Mouse (Mus musculus) intestine, embryonic 14.5 days (tissue): ENCODE measurements around the gene Polm. TPM values are rescaled to one million over a fixed set of nuclear protein-coding genes. Genes with fewer than 3 reads are reported as not detected.

Experiments
- ATAC-seq: fragments of 200-750 bp; cut with Nextera tagmentation; replicated peaks from 2 replicates; pipeline ENCODE4 v1.8.0; 2017; ENCODE audit warnings: low read depth, moderate number of reproducible peaks, moderate TSS enrichment, moderate library complexity; ENCODE audit not compliant: low FRiP score, low TSS enrichment
- DNase-seq: peaks from one replicate; pipeline ENCODE4 v3.0.0-alpha.2; 2018; ENCODE audit warnings: low spot score
- H3K27ac ChIP-seq: fragments of 300-500 bp; sonication (generic); 2 replicates; pipeline ENCODE4 v1.5.1; 2014; ENCODE audit warnings: low read depth, mild to moderate bottlenecking, control low read depth
- H3K27me3 ChIP-seq: fragments of 300-500 bp; sonication (generic); replicated peaks from 2 replicates; pipeline ENCODE4 v1.6.1; 2014; ENCODE audit warnings: low read length, control low read depth; ENCODE audit not compliant: control insufficient read depth, insufficient read depth
- H3K36me3 ChIP-seq: fragments of 300-500 bp; sonication (generic); 2 replicates; pipeline ENCODE4 v1.6.1; 2014; ENCODE audit warnings: low read length, control low read depth; ENCODE audit not compliant: control insufficient read depth, insufficient read depth
- H3K4me1 ChIP-seq: fragments of 300-500 bp; sonication (generic); replicated peaks from 2 replicates; pipeline ENCODE4 v1.6.1; 2014; ENCODE audit warnings: low read length, control low read depth, mixed read lengths; ENCODE audit not compliant: control insufficient read depth, insufficient read depth
- H3K4me2 ChIP-seq: fragments of 300-500 bp; sonication (generic); 2 replicates; pipeline ENCODE4 v1.6.1; 2014; ENCODE audit warnings: low read length
- H3K4me3 ChIP-seq: fragments of 300-500 bp; sonication (generic); 2 replicates; pipeline ENCODE4 v1.5.1; 2014; ENCODE audit warnings: low read depth, low read length, control low read depth, mixed read lengths
- H3K9ac ChIP-seq: fragments of 300-500 bp; sonication (generic); 2 replicates; pipeline ENCODE4 v1.6.1; 2014; ENCODE audit warnings: mild to moderate bottlenecking, low read length
- H3K9me3 ChIP-seq: fragments of 300-500 bp; sonication (generic); 2 replicates; pipeline ENCODE4 v1.6.1; 2016; ENCODE audit warnings: low read length, control low read depth; ENCODE audit not compliant: control insufficient read depth
- WGBS: fragments of 180-500 bp; shearing (Covaris S2); extraction: QIAGEN DNeasy Blood & Tissue Kit; methylation state at CpG from one replicate; pipeline ENCODE4 v1.1.7; 2014; 5-methylcytosine and 5-hydroxymethylcytosine counted together
- polyA plus RNA-seq: library from polyadenylated mRNA; unstranded; fragments of >200 nt; fragmentation: Nextera tagmentation; extraction: Ambion mirVana; gene quantifications from 2 replicates; pipeline ENCODE4 v1.2.1, GENCODE M21; 2014

Polm gene
- polyA plus RNA-seq, 1 experiment from 2014 or later, result 10.2 TPM

GRCm38 (mm10) chr11:5860639-5861038, 22.8 kb upstream of the Polm start:
- no peak for ATAC-seq
- no peak overlapping the region for H3K9ac ChIP-seq
- WGBS, result 64% methylated on average over 6 of the region's 6 CpGs
- no peak overlapping the region for H3K4me2 ChIP-seq
- H3K36me3 ChIP-seq, result 0 out of 2 replicates have a peak, but pooled peaks cover 6% of the 10 kb centered on the region
- H3K4me1 ChIP-seq, result peaks cover 10% of the 10 kb centered on the region
- no peak for DNase-seq
- H3K9me3 ChIP-seq, result no peaks in the 10 kb centered on the region; the same call in 1 of the 2 replicates
- no peaks in the 10 kb centered on the region; the same call in 1 of the 2 replicates for H3K27me3 ChIP-seq
- H3K4me3 ChIP-seq, result no peak overlapping the region
- no peak overlapping the region for H3K27ac ChIP-seq

GRCm38 (mm10) chr11:5859883-5860550, 22.2 kb upstream of the Polm start:
- no peaks in the 10 kb centered on the region for H3K36me3 ChIP-seq
- WGBS, result 84% methylated on average over 13 of the region's 13 CpGs

GRCm38 (mm10) chr11:5858723-5859122, 20.9 kb upstream of the Polm start:
- ATAC-seq (no peak), DNase-seq (no peak)
- no peaks in the 10 kb centered on the region for H3K36me3 ChIP-seq
- H3K27ac ChIP-seq, result no peak overlapping the region
- no peak overlapping the region for H3K4me3 ChIP-seq
- H3K9me3 ChIP-seq, result no peaks in the 10 kb centered on the region; the same call in 1 of the 2 replicates
- no peak overlapping the region for H3K9ac ChIP-seq
- peaks cover 10% of the 10 kb centered on the region for H3K4me1 ChIP-seq
- H3K27me3 ChIP-seq, result no peaks in the 10 kb centered on the region; the same call in 1 of the 2 replicates
- 90% methylated on average over 1 of the region's 1 CpGs for WGBS
- no peak overlapping the region for H3K4me2 ChIP-seq

More at GRCm38 (mm10) chr11:5859883-5860550, 22.2 kb upstream of the Polm start:
- Histone ChIP-seq H3K4me3 (no peak overlapping the region), H3K9me3 (no peaks in the 10 kb centered on the region; the same call in 1 of the 2 replicates), H3K4me1 (peaks cover 10% of the 10 kb centered on the region), H3K27ac (no peak overlapping the region), H3K4me2 (no peak overlapping the region), H3K27me3 (no peaks in the 10 kb centered on the region; the same call in 1 of the 2 replicates), H3K9ac (no peak overlapping the region)
- ATAC-seq (no peak), DNase-seq (no peak)

GRCm38 (mm10) chr11:5856479-5857130, 18.8 kb upstream of the Polm start:
- Histone ChIP-seq H3K27ac (no peak overlapping the region), H3K4me1 (peaks cover 7% of the 10 kb centered on the region)
- ATAC-seq, result no peak

GRCm38 (mm10) chr11:5855902-5856301, 18.1 kb upstream of the Polm start:
- no peaks in the 10 kb centered on the region; the same call in 1 of the 2 replicates for H3K9me3 ChIP-seq
- ATAC-seq (no peak), DNase-seq (no peak)
- H3K4me3 ChIP-seq, result no peak overlapping the region
- H3K4me1 ChIP-seq, result peaks cover 1% of the 10 kb centered on the region; the same call in 1 of the 2 replicates
- H3K4me2 ChIP-seq, result no peak overlapping the region
- no peaks in the 10 kb centered on the region; the same call in 1 of the 2 replicates for H3K27me3 ChIP-seq
- no peak overlapping the region for H3K9ac ChIP-seq
- 42% methylated on average over 7 of the region's 7 CpGs for WGBS
- H3K27ac ChIP-seq, result 0 out of 2 replicates have a peak overlapping the region, but pooled peaks have one; percentile 27
- no peaks in the 10 kb centered on the region for H3K36me3 ChIP-seq

More at GRCm38 (mm10) chr11:5856479-5857130, 18.8 kb upstream of the Polm start:
- no peak for DNase-seq
- WGBS, result 76% methylated on average over 8 of the region's 8 CpGs
- H3K9me3 ChIP-seq, result no peaks in the 10 kb centered on the region; the same call in 1 of the 2 replicates
- H3K4me2 ChIP-seq, result no peak overlapping the region
- H3K36me3 ChIP-seq, result no peaks in the 10 kb centered on the region
- H3K9ac ChIP-seq, result no peak overlapping the region
- no peaks in the 10 kb centered on the region; the same call in 1 of the 2 replicates for H3K27me3 ChIP-seq
- H3K4me3 ChIP-seq, result no peak overlapping the region

GRCm38 (mm10) chr11:5855481-5855880, 17.7 kb upstream of the Polm start:
- H3K9ac ChIP-seq, result no peak overlapping the region
- H3K4me3 ChIP-seq, result no peak overlapping the region

GRCm38 (mm10) chr11:5852314-5852713, 14.5 kb upstream of the Polm start:
- Histone ChIP-seq H3K4me3 (no peak overlapping the region), H3K36me3 (no peaks in the 10 kb centered on the region), H3K9ac (no peak overlapping the region), H3K4me2 (no peak overlapping the region), H3K27me3 (no peaks in the 10 kb centered on the region), H3K27ac (no peak overlapping the region), H3K4me1 (no peaks in the 10 kb centered on the region), H3K9me3 (no peaks in the 10 kb centered on the region)
- no peak for ATAC-seq
- DNase-seq, result no peak
- 31% methylated on average over 1 of the region's 1 CpGs for WGBS

More at GRCm38 (mm10) chr11:5855481-5855880, 17.7 kb upstream of the Polm start:
- DNase-seq (no peak), ATAC-seq (no peak)
- Histone ChIP-seq H3K27ac (no peak overlapping the region), H3K4me1 (no peaks in the 10 kb centered on the region), H3K36me3 (no peaks in the 10 kb centered on the region), H3K9me3 (no peaks in the 10 kb centered on the region; the same call in 1 of the 2 replicates), H3K4me2 (no peak overlapping the region), H3K27me3 (no peaks in the 10 kb centered on the region)

GRCm38 (mm10) chr11:5851021-5851736, 13.4 kb upstream of the Polm start:
- H3K9me3 ChIP-seq, result no peaks in the 10 kb centered on the region
- no peak overlapping the region for H3K4me3 ChIP-seq
- no peaks in the 10 kb centered on the region for H3K4me1 ChIP-seq
- no peaks in the 10 kb centered on the region for H3K27me3 ChIP-seq
- no peak overlapping the region for H3K4me2 ChIP-seq
- no peak overlapping the region for H3K9ac ChIP-seq
- no peak overlapping the region for H3K27ac ChIP-seq
- DNase-seq (no peak), ATAC-seq (no peak)
- H3K36me3 ChIP-seq, result no peaks in the 10 kb centered on the region
- 49% methylated on average over 4 of the region's 4 CpGs for WGBS
